9 mouse cellular contexts compared by ENCODE assay signal in the genomic region with DNA sequence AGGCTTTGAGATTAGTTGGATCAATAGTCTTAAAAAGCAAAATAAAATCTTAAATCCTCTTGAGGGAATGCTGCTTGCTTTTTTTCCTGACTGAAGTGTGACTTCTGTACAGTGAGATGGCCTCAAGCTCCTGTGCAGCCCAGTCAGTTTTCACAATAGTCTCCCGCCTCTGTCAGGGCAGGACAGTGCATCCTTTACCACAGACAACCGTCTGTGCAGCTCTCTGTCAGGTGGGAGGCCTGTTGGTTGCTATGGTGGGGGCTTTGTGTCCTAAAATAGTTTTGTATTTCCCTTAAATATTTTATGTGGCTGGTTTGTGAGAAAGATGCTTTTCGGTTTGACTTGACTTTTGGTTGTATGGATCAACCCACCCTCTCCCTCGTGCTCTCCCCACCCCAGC. TPM values are rescaled to one million over a fixed set of nuclear protein-coding genes. Genes with fewer than 3 reads are reported as not detected.
A peak's percentile ranks its signal among the peaks of the same experiment; 100 is the strongest.
DNase-seq lines count a peak whose midpoint lies in the region; ATAC-seq and TF ChIP-seq lines count a peak whose summit lies in the region.
"Had no signal": no experiment of that assay in that cellular context is flagged by ENCODE, and none has a peak within 500 bp of the region (broad histone marks: within the 10 kb centered on the region; RNA-seq: fewer than 3 reads in every experiment).

No protein-coding gene starts in this region.

- H3K4me3 ChIP-seq in cerebellum, adult 2 months (replicated peaks; ENCODE audit: insufficient read depth, low read depth, low read length): peak overlapping the region; percentile 48
- 0 out of 2 replicates have a peak overlapping the region, but pooled peaks have one; percentile 8 for H3K4me3 ChIP-seq in kidney, postnatal 0 days (replicated peaks; ENCODE audit: low read depth, low read length)
- 0 out of 2 replicates have a peak overlapping the region, but pooled peaks have one; percentile 18 for H3K4me3 ChIP-seq in hindbrain, embryonic 10.5 days
- H3K4me3 ChIP-seq in midbrain, embryonic 16.5 days (ENCODE audit: low read depth, low read length): no peak overlapping the region

- WGBS in cerebellum, adult 2 months: 23% methylated on average over 4 of the region's 4 CpGs
- WGBS in kidney, postnatal 0 days: 61% methylated on average over 4 of the region's 4 CpGs
- WGBS in hindbrain, embryonic 10.5 days: 65% methylated on average over 4 of the region's 4 CpGs
- WGBS in midbrain, embryonic 16.5 days: 59% methylated on average over 4 of the region's 4 CpGs

- H3K4me1 ChIP-seq in cerebellum, adult 2 months (ENCODE audit: control insufficient read depth, insufficient read depth, low read length): peaks cover 41% of the 10 kb centered on the region
- peaks cover 44% of the 10 kb centered on the region for H3K4me1 ChIP-seq in kidney, postnatal 0 days (replicated peaks; ENCODE audit: insufficient read depth, low read length)
- peaks cover 89% of the 10 kb centered on the region for H3K4me1 ChIP-seq in hindbrain, embryonic 10.5 days (replicated peaks)
- peaks cover 55% of the 10 kb centered on the region for H3K4me1 ChIP-seq in midbrain, embryonic 16.5 days (ENCODE audit: control insufficient read depth, insufficient read depth, low read length)

- TF ChIP-seq CTCF in cerebellum, adult 2 months (IDR thresholded peaks at IDR 0.05; ENCODE audit: borderline replicate concordance, insufficient read depth, low read depth, low read length): no peak
- no peak for TF ChIP-seq CTCF in kidney, postnatal 0 days (IDR thresholded peaks at IDR 0.05; ENCODE audit: low read depth)

- TF ChIP-seq POLR2A in cerebellum, adult 2 months (IDR thresholded peaks at IDR 0.05; ENCODE audit: borderline replicate concordance, insufficient read depth, low read length): no peak

- 0 out of 2 replicates have a peak, but pooled peaks cover 3% of the 10 kb centered on the region for H3K36me3 ChIP-seq in kidney, postnatal 0 days (ENCODE audit: insufficient read depth, low read length)
- H3K36me3 ChIP-seq in hindbrain, embryonic 10.5 days: peaks cover 27% of the 10 kb centered on the region
- no peaks in the 10 kb centered on the region for H3K36me3 ChIP-seq in midbrain, embryonic 16.5 days (ENCODE audit: control insufficient read depth, insufficient read depth, low read length)

- no peaks in the 10 kb centered on the region for H3K27me3 ChIP-seq in cerebellum, adult 2 months (ENCODE audit: control insufficient read depth, insufficient read depth, low read length)
- no peaks in the 10 kb centered on the region for H3K27me3 ChIP-seq in kidney, postnatal 0 days (ENCODE audit: insufficient read depth, low read length)
- H3K27me3 ChIP-seq in hindbrain, embryonic 10.5 days (ENCODE audit: insufficient read depth, poor library complexity, severe bottlenecking): no peaks in the 10 kb centered on the region
- H3K27me3 ChIP-seq in midbrain, embryonic 16.5 days (ENCODE audit: control insufficient read depth, insufficient read depth, low read depth, low read length): no peaks in the 10 kb centered on the region

- H3K27ac ChIP-seq in cerebellum, adult 2 months (ENCODE audit: insufficient read depth, low read length): peak overlapping the region; percentile 98
- H3K27ac ChIP-seq in kidney, postnatal 0 days: peak overlapping the region; percentile 73
- H3K27ac ChIP-seq in hindbrain, embryonic 10.5 days: peak overlapping the region; percentile 65
- no peak overlapping the region for H3K27ac ChIP-seq in midbrain, embryonic 16.5 days (ENCODE audit: low read length)

- no peaks in the 10 kb centered on the region for H3K9me3 ChIP-seq in kidney, postnatal 0 days (replicated peaks; ENCODE audit: low read length)
- 0 out of 2 replicates have a peak, but pooled peaks cover 2% of the 10 kb centered on the region for H3K9me3 ChIP-seq in hindbrain, embryonic 10.5 days
- H3K9me3 ChIP-seq in midbrain, embryonic 16.5 days (replicated peaks; ENCODE audit: control insufficient read depth, low read length, poor library complexity, severe bottlenecking): no peaks in the 10 kb centered on the region

- ATAC-seq in kidney, postnatal 0 days (replicated peaks; ENCODE audit: low FRiP score, low read depth): no peak
- ATAC-seq in midbrain, embryonic 16.5 days: no peak

- H3K9ac ChIP-seq in kidney, postnatal 0 days (ENCODE audit: low read depth, low read length): peak overlapping the region; percentile 46; the same call in 1 of the 2 replicates
- peak overlapping the region; percentile 39; the same call in 1 of the 2 replicates for H3K9ac ChIP-seq in midbrain, embryonic 16.5 days (ENCODE audit: low read depth, low read length)

- peak in 1 of 2 experiments; percentile 24 for DNase-seq in cerebellum, adult 2 months
- no peak for DNase-seq in cerebellum, adult 18-20 months
- no peak for DNase-seq in kidney, postnatal 0 days (ENCODE audit: low spot score)
- DNase-seq in kidney, postnatal 10 days: no peak
- no peak for DNase-seq in hindbrain, embryonic 10.5 days (ENCODE audit: low spot score)
- no peak for DNase-seq in gastrocnemius, adult 8-10 months (ENCODE audit: low spot score in 2 of 2)
- no peak for DNase-seq in thymus, postnatal 25 days
- DNase-seq: gastrocnemius, postnatal 25 days had no signal

- H3K4me2 ChIP-seq in kidney, postnatal 0 days (ENCODE audit: low read length): peak overlapping the region; percentile 74
- H3K4me2 ChIP-seq in midbrain, embryonic 16.5 days (ENCODE audit: low read length): peak overlapping the region; percentile 13; the same call in 1 of the 2 replicates

RNA-seq across cellular contexts. Expression of gene Sec14l1, which starts 3.3 kb away (rescaled TPM):
- polyA plus RNA-seq in cerebellum, adult 2 months (2012; rRNA removed): 124 and 137 TPM in 2 replicates
- 87.6 and 93.7 TPM in 2 replicates for polyA plus RNA-seq in kidney, postnatal 0 days (2015; fragmentation: Nextera tagmentation; extraction: Ambion mirVana)
- 57.0 and 58.2 TPM in 2 replicates for polyA plus RNA-seq in hindbrain, embryonic 10.5 days (2016; fragmentation: Nextera tagmentation; extraction: Ambion mirVana)
- polyA plus RNA-seq in midbrain, embryonic 16.5 days (2015; fragmentation: Nextera tagmentation; extraction: Ambion mirVana): 60.7 and 63.4 TPM in 2 replicates
- 10 to 100 TPM; 42.6 to 56.1 (median 50.7) TPM for total RNA-seq in gastrocnemius, adult 8-10 months (2022)
